Mouse (Mus musculus): Measurements from ENCODE around the gene Rnf41. TPM values are rescaled to one million over a fixed set of nuclear protein-coding genes. Genes with fewer than 3 reads are reported as not detected.
A peak's percentile ranks its signal among the peaks of the same experiment; 100 is the strongest.

Rnf41 gene
- polyA plus RNA-seq, 1 experiment = 17.0 TPM

DNA sequence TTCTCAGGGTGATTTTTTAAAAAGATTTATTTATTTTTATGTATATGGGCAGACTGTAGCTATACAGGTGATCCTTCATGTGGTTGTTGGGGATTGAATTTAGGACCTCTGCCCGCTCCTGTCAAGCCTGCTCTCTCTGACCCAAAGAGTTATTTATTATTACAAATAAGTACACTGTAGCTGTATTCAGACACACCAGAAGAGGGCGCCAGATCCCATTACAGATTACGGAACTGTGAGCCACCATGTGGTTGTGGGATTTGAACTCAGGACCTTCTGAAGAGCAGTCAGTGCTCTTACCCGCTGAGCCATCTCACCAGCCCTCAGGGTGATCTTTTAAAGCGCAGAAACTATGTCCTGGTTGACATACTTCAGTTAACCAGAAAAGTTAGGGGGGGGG lies 39.3 kb upstream of the Rnf41 start:
- no peak for TF ChIP-seq FLI1 (IDR thresholded peaks at IDR 0.05; ENCODE audit: low read length)
- TF ChIP-seq GATA1 (IDR thresholded peaks at IDR 0.05; ENCODE audit: borderline replicate concordance, low read length) = no peak
- no peaks in the 10 kb centered on the region for H3K9me3 ChIP-seq
- H3K27me3 ChIP-seq (replicated peaks) = no peaks in the 10 kb centered on the region
- H3K36me3 ChIP-seq (replicated peaks; ENCODE audit: low read length) = no peaks in the 10 kb centered on the region
- no peak overlapping the region for H3K4me3 ChIP-seq (replicated peaks)
- peaks cover 51% of the 10 kb centered on the region for H3K4me1 ChIP-seq

DNA sequence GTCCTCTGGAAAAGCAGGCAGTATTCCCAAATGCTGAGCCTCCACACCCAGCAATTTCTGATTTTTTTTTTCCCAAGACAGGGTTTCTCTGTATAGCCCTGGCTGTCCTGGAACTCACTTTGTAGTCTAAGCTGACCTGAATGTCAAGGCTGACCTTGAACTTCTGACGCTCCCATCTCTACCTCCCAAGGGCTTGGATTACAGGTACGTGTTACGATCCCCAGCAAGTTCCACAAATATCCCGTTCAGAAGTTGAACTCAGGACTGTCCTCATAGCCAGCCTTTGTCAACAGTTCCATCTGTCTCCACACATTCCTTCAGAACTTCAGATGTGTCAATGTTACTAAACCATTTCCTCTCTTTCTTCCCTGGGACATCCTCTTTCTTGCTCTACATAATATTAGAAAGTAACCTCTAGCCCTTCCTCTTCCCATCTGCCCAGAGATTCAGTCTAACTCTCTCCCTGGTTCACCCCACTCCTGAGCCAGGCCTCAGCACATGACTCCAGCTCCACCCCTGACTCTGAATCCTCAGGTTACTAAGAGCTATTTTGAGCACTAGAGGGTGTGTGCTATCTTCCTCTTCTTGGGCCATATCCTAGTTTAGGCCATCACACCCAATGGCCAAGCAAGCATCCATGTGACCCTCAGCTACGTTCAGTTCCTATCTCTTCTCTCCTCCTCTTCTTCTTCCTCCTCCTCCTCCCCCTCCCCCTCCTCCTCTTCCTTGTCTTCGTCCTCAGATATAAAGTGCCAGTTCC lies 38.3 kb upstream of the Rnf41 start:
- Histone ChIP-seq H3K9me3 (no peaks in the 10 kb centered on the region), H3K4me3 (replicated peaks) (peak overlapping the region; percentile 44), H3K27me3 (replicated peaks) (no peaks in the 10 kb centered on the region), H3K36me3 (replicated peaks; ENCODE audit: low read length) (peaks cover 3% of the 10 kb centered on the region), H3K4me1 (peaks cover 50% of the 10 kb centered on the region)
- TF ChIP-seq FLI1 (IDR thresholded peaks at IDR 0.05; ENCODE audit: low read length) (no peak), GATA1 (IDR thresholded peaks at IDR 0.05; ENCODE audit: borderline replicate concordance, low read length) (no peak)

DNA sequence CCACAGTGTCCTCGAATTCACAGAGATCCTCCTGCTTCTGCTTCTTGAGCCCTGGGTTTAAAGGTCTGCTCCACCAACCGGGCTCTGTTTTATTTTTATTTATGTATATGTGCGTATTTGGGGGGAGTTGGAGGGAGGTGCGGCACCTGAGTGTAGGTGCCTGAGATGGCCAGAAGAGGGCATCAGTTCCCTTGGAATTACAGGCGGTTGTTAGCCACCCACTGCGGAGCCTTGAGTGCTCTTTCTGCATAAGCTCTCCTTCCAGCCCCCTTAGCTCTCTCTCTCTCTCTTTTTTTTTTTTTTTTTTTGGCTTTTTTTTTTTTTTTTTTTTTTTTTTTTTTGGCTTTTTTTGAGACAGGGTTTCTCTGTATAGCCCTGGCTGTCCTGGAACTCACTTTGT lies 37.1 kb upstream of the Rnf41 start:
- H3K9me3 ChIP-seq = no peaks in the 10 kb centered on the region
- H3K4me1 ChIP-seq = peaks cover 54% of the 10 kb centered on the region
- H3K36me3 ChIP-seq (replicated peaks; ENCODE audit: low read length) = peaks cover 15% of the 10 kb centered on the region
- H3K27me3 ChIP-seq (replicated peaks) = no peaks in the 10 kb centered on the region
- no peak overlapping the region for H3K4me3 ChIP-seq (replicated peaks)
- TF ChIP-seq FLI1 (IDR thresholded peaks at IDR 0.05; ENCODE audit: low read length) (no peak), GATA1 (IDR thresholded peaks at IDR 0.05; ENCODE audit: borderline replicate concordance, low read length) (no peak)

DNA sequence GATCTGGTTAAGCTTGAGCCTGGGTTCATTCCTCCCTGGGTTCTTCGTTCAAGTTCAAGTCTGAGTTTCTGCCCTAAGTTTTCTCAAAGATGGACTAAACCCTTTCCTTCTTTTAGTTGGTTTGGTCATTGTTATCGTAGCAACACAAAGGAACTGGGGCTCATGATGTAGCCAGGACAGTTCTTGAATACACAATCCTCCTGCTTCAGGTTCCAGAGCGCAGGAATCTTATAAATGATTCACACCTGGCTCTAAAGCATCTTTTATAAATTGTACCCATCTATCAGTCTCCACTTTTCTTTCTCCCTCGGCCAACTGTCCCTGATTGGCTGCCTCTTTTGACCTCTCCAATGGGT lies 35.4 kb upstream of the Rnf41 start:
- Histone ChIP-seq H3K9me3 (no peaks in the 10 kb centered on the region), H3K4me3 (replicated peaks) (peak overlapping the region; percentile 96), H3K4me1 (peaks cover 43% of the 10 kb centered on the region), H3K36me3 (replicated peaks; ENCODE audit: low read length) (peaks cover 29% of the 10 kb centered on the region), H3K27me3 (replicated peaks) (no peaks in the 10 kb centered on the region)
- TF ChIP-seq FLI1 (IDR thresholded peaks at IDR 0.05; ENCODE audit: low read length) (no peak), GATA1 (IDR thresholded peaks at IDR 0.05; ENCODE audit: borderline replicate concordance, low read length) (no peak)

DNA sequence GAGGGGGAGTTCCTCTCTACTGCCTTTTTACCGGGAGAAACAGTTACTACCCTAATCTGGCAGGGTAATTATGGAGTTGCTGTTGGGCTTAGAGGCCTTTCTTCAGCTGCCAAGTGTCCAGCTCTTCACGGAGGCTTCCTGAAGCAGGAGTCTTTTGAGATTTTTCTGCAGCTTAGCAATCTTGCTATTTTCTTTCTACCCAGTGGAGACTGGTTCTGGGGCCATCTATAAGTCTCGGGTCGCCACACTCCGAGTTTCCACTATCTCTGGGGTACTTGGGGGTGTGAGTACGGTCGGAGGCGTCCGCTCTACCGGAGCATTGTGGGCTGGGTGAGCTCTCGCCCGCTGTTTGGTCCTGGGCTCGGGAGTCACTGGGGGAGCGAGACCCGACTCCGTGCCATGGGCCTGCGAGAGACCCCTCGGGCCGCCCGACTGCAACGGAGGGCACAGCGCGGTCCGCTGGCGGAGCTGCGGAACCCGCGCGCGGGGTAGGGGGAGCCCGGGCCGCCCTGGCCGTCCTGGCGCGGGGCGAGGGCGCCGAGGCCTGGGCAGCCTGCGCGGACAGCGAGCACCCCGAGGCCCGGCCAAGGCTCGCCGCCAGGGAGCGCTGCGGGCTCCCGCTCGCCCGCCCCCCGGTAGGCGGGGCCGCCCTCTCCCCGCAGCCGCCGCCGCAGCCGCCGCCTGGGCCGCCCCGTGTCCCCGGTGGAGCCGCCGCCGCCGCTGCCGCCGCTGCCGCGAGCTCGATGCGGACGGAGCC lies 34.8 kb upstream of the Rnf41 start, which contains the start of gene Ankrd52:
Gene Ankrd52 (plus strand): TSS at position 661 of the 757 bp plus-strand sequence.
- peak within 1 kb of the TSS; percentile 96 for H3K4me3 ChIP-seq (replicated peaks)
- no peaks in the 10 kb centered on the region for H3K27me3 ChIP-seq (replicated peaks)
- peaks cover 43% of the 10 kb centered on the region for H3K4me1 ChIP-seq
- H3K36me3 ChIP-seq (replicated peaks; ENCODE audit: low read length) = peaks cover 33% of the 10 kb centered on the region
- H3K9me3 ChIP-seq = no peaks in the 10 kb centered on the region
- TF ChIP-seq GATA1 (IDR thresholded peaks at IDR 0.05; ENCODE audit: borderline replicate concordance, low read length) = no peak
- TF ChIP-seq FLI1 (IDR thresholded peaks at IDR 0.05; ENCODE audit: low read length) = no peak

DNA sequence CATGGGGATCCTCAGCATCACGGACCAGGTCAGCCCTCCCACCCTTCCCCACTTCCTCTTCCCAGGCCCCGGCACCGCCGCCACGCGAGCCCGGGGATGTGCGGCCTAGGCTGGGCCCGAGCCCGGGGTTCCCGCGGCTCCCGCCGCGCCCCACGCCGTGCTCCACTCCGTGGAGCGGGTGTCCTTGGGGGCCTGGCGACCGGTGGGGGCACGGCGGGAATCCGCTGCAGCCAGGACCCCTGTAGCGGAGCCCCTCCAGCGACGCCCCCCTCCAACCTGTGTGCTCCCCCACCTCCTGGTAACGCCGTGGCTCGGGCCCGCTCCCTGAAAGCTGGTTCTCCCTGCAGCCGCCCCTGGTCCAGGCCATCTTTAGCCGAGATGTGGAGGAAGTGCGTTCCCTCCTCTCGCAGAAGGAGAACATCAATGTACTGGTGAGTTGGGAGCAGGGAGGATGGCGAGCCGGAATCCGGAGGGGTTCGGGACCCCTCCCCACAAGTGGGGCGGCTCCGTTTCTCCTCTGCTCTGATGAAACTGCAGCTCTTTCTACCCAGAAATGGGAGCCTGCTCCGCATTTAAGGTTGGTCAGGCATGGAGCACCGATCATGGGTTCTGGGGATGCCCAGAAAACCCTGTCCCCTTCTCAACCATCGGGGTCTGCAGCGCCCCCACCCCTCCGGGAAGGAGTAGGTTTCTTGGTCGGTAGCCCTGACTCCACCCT lies 34.1 kb upstream of the Rnf41 start:
- Histone ChIP-seq H3K9me3 (no peaks in the 10 kb centered on the region), H3K27me3 (replicated peaks) (no peaks in the 10 kb centered on the region), H3K36me3 (replicated peaks; ENCODE audit: low read length) (peaks cover 41% of the 10 kb centered on the region), H3K4me1 (peaks cover 43% of the 10 kb centered on the region), H3K4me3 (replicated peaks) (peak overlapping the region; percentile 96)
- TF ChIP-seq FLI1 (IDR thresholded peaks at IDR 0.05; ENCODE audit: low read length) (no peak), GATA1 (IDR thresholded peaks at IDR 0.05; ENCODE audit: borderline replicate concordance, low read length) (no peak)

DNA sequence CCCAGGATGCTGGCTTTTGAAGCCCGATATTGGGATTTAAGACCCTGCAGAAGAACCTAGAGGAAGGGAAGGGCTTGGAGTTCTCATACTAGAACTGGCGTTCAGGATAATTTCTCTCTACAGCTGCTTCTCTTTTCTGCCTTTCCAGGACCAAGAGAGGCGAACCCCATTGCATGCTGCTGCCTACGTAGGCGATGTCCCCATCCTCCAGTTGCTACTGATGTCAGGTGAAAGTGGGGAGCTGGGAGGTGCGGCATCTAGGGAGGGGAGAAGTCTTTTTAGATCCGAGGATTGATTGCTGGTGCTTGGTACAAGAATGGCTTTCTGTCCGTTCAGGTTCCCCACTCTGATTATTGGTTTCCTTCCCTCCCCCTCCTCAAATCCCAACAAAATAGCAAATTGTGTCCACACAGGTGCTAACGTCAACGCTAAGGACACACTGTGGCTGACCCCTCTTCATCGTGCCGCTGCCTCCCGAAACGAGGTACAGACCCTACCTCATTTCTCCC lies 33.5 kb upstream of the Rnf41 start:
- H3K4me1 ChIP-seq = peaks cover 39% of the 10 kb centered on the region
- H3K4me3 ChIP-seq (replicated peaks) = peak overlapping the region; percentile 96
- TF ChIP-seq FLI1 (IDR thresholded peaks at IDR 0.05; ENCODE audit: low read length) (no peak), GATA1 (IDR thresholded peaks at IDR 0.05; ENCODE audit: borderline replicate concordance, low read length) (no peak)
- peaks cover 47% of the 10 kb centered on the region for H3K36me3 ChIP-seq (replicated peaks; ENCODE audit: low read length)
- H3K9me3 ChIP-seq = no peaks in the 10 kb centered on the region
- H3K27me3 ChIP-seq (replicated peaks) = no peaks in the 10 kb centered on the region

DNA sequence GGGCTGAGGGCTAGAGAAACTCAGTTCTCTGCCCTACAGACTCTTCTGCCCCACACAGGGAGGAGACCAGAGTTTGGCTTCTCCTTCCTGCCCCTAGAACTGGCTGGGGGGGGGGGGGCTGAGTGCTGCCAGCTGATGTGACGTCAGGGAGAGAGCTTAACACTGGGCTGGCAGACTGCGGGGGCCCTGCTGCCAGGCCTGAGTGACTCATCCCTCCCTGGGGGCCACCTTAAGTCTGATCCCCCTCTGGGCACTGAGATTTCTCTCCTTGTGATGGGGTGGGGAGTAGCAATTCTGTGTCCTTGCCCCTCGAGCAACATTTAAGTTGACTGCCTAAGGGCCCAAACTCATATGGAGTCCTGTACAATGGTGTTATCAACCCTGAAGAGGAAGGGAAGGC lies 33.0 kb upstream of the Rnf41 start:
- no peaks in the 10 kb centered on the region for H3K9me3 ChIP-seq
- peaks cover 34% of the 10 kb centered on the region for H3K4me1 ChIP-seq
- peak overlapping the region; percentile 96 for H3K4me3 ChIP-seq (replicated peaks)
- TF ChIP-seq FLI1 (IDR thresholded peaks at IDR 0.05; ENCODE audit: low read length) = no peak
- TF ChIP-seq GATA1 (IDR thresholded peaks at IDR 0.05; ENCODE audit: borderline replicate concordance, low read length) = no peak
- H3K27me3 ChIP-seq (replicated peaks) = no peaks in the 10 kb centered on the region
- peaks cover 52% of the 10 kb centered on the region for H3K36me3 ChIP-seq (replicated peaks; ENCODE audit: low read length)

DNA sequence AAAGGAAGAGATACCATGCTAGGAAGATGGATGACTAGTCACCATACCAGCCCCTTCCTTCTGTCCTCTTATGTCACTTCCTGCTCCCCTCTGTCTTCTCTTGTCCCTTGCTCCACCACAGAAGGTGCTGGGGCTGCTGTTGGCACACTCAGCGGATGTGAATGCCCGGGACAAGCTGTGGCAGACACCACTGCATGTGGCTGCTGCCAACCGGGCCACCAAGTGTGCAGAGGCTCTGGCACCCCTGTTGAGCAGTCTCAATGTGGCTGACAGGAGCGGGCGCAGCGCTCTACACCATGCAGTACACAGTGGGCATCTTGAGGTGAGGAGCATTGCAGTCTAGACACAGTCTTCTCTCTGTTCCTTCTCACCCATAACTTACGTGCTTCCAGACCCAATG lies 32.2 kb upstream of the Rnf41 start:
- Histone ChIP-seq H3K4me1 (peaks cover 32% of the 10 kb centered on the region), H3K4me3 (replicated peaks) (peak overlapping the region; percentile 44), H3K9me3 (no peaks in the 10 kb centered on the region), H3K27me3 (replicated peaks) (no peaks in the 10 kb centered on the region), H3K36me3 (replicated peaks; ENCODE audit: low read length) (peaks cover 59% of the 10 kb centered on the region)
- TF ChIP-seq FLI1 (IDR thresholded peaks at IDR 0.05; ENCODE audit: low read length) (no peak), GATA1 (IDR thresholded peaks at IDR 0.05; ENCODE audit: borderline replicate concordance, low read length) (no peak)
